Mouse (Mus musculus) Patski (cell line): ENCODE data around the gene Shisa5. TPM values are rescaled to one million over a fixed set of nuclear protein-coding genes. Genes with fewer than 3 reads are reported as not detected.

Experiments used
- ATAC-seq: fragments of 100-300 bp; one replicate; pipeline ENCODE4 v1.8.0; 2021
- CTCF ChIA-PET: fragments of 350-600 bp; sonication (Branson Sonifier 250); formaldehyde crosslinking; loops from one replicate; lab custom pipeline; 2022; ENCODE audit warnings: inconsistent platforms; lab: Charles Lee
- POLR2A ChIA-PET: fragments of 350-600 bp; sonication (Branson Sonifier 250); formaldehyde crosslinking; loops from one replicate; lab custom pipeline; 2022; ENCODE audit warnings: antibody characterized with exemption, inconsistent platforms; lab: Charles Lee
- DNase-seq: peaks from one replicate; pipeline ENCODE4 v3.0.0-alpha.2; 2011; ENCODE audit warnings: low read depth, low spot score
- H3K27me3 ChIP-seq: fragments of 371-371 bp; one replicate; pipeline ENCODE4 v1.5.1; 2021
- CTCF ChIP-seq: fragments of 100-300 bp; IDR thresholded peaks from one replicate; pipeline ENCODE4 v1.5.1; 2021
- in situ Hi-C: fragments of 300-500 bp; cut with MboI; formaldehyde crosslinking; loops from 3 replicates; pipeline ENCODE4 v1.11.1; 2018; ENCODE audit warnings: low pct_unique_long_range_greater_than_20kb, mixed read lengths
- polyA plus RNA-seq: library from polyadenylated mRNA; unstranded; gene quantifications from one replicate; pipeline ENCODE4 v1.2.3, GENCODE M21; 2021

Shisa5 gene
- polyA plus RNA-seq, 1 experiment from 2014 or later: 86.9 TPM

DNA sequence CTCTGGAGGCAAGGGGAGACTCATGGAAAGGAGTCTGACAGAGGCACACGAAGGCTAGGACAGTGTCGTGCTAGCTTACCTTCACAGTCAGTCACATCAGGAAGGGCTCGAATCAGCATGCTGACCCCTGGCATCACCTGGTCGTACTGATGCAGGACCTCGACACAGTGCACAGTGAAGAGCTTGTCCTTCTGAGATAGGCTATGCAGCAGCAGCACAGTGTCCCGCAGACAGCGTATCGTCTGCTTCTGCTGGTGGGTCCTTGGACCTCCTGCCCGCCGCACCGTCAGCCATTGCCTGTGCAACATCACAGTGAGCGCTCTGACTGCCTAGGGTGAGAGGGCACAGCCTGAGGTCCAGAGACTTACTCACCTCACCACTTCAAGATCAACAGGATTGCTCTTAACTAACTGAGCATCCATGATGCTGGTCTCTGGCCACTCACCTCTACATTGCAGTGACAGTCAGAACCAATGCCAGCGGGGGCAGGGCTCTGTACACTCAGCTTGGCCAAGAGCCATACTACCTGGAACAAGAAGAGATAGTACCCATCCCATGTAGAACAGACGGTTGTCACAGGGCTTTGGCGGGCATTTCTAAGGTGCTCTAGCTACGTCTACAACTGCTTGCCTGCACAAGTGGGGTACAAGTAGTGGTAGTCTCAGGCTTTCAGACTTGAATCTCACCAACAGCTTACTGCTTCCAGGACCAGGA is 22.0 kb downstream of the Shisa5 start:
- in situ Hi-C loops: no loop called here
- ChIA-PET POLR2A (interaction anchor here (1.2 to 1.7 kb wide), 2 partner anchors 9 to 14 kb away, joined by 3 to 4 read pairs; no protein-coding TSS in a partner anchor), CTCF (interaction anchor here (1.0 to 3.4 kb wide), 6 partner anchors 8 to 58 kb away, joined by 3 to 16 read pairs (median 8); partner anchors contain the start of gene Atrip)
- no peak for TF ChIP-seq CTCF
- DNase-seq (no peak), ATAC-seq (no peak)
- H3K27me3 ChIP-seq: no peaks in the 10 kb centered on the region

DNA sequence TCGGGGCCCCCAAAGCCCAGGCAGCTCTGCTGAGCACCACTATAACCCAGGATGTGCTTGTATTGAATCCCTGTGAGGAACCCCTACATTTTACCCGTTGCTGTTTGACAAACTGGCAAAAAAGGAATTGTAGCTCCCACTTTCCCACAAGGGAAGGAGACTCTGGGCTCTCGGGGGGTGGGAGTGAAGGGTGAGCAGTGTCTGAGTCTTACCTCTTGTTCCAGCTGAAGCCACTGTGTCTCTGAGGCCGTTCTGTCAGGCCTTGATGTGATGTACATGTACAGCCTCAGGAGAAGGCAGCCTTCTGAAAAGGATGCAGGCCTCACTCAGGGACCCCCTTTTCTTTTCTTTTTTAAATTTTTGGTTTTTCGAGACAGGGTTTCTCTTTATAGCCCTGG is 22.5 kb downstream of the Shisa5 start:
- in situ Hi-C loops: no loop called here
- no peak for TF ChIP-seq CTCF
- ChIA-PET POLR2A (no interaction called here), CTCF (interaction anchor here (1.1 to 3.4 kb wide), 3 partner anchors 9 to 15 kb away, joined by 3 to 16 read pairs (median 10); partner anchors contain the start of gene Atrip)
- DNase-seq (no peak), ATAC-seq (no peak)
- H3K27me3 ChIP-seq: no peaks in the 10 kb centered on the region

DNA sequence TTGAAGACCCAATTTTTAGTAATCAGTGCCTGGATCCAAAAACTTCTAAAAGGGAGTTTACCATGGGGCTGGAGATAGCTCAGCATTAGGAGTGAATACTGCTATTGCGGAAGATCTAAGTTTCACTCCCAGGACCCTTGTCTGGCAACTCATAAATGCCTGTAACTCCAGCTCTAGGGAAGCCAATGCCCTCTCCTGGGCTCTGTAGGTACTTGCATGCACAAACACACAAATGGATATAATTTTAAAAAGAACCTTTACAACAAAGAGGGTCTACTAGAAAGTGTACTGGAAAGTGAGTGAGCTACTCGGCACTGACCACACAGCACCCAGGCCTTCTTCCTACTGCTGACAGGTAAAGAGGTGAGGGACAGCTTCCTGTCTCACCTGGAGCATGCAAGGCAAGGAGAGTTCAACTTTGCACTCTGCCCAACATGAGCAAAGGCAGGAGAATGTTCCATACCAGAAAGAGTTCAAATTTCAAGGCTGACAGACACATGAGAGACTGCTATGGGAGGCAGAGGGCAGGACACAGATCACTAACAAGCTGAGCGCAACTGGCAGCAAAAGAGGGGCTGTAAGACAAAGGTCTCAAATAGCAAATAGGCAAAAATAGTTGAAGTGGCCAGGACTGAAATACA is 29.9 kb downstream of the Shisa5 start:
- in situ Hi-C loops: no loop called here
- CTCF ChIA-PET: interaction anchor here (0.7 to 3.0 kb wide), 6 partner anchors 8 to 76 kb away, joined by 3 to 14 read pairs (median 6); partner anchors contain the start of genes Ccdc51, Tma7 and Trex1
- DNase-seq: no peak

DNA sequence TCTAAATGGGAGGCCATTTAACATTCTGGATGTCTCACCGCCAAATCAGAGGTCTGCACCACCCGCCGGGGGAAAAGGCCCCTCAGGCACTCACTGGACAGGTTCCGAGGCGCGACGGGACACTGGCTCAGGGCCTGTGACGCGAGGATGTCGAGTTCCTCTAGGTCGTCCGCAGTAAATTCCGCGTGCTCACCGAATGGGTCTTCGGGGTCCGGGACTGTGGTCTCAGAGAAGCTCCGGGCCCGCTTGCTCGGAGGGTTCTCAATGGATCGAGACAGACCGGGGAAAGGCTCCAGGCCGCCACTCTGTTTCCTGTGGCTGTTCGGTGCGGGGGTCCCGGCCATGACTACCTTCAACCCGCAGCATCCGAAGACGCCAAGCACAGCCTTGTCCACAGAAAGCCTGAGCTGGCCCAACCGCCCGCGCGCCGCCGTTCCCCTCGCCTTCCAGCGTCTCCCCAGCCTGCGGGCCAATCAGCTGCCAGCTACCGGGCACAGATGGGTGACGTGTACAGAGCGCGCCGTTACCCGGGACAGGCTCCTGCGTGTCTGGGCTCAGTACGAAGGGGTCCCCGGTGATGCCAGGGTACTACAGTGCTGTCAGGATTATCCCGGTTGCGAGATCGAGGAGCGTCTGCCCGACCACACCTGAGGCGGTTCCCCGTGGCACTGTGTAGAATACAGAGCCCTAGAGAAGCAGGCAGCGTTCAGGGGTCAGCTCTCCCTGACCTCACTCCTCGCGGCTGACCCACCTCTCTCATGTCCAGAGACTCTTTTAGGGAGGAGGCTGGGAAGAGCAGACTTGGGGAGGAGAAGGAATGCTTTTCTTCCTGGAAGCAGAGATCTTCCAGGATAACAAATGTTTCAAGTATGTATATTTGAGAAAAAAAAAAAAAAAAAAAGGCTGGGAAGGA is 35.6 kb downstream of the Shisa5 start, which contains the start of gene Atrip:
Atrip (minus strand) TSS at position 464 of the 913 bp plus-strand sequence.
- in situ Hi-C loops: loop anchor here (5.0 kb wide), 1 partner anchor 62 kb away; no protein-coding TSS in a partner anchor
- DNase-seq (no peak), ATAC-seq (peak; percentile 97)
- ChIA-PET CTCF (interaction anchor here (1.0 to 4.1 kb wide), 4 partner anchors 10 to 28 kb away, joined by 3 to 16 read pairs (median 5); partner anchors contain the start of gene Trex1), POLR2A (interaction anchor here (0.6 to 1.8 kb wide), 3 partner anchors 8 to 1005 kb away, joined by 3 to 7 read pairs (median 5); partner anchors contain the start of genes Ccdc51 and Tma7)
- TF ChIP-seq CTCF: no peak
- H3K27me3 ChIP-seq: no peaks in the 10 kb centered on the region

More for the DNA sequence above, 29.9 kb downstream of the Shisa5 start:
- TF ChIP-seq CTCF: no peak
- no peaks in the 10 kb centered on the region for H3K27me3 ChIP-seq
- no peak for ATAC-seq
- POLR2A ChIA-PET: interaction anchor here (0.8 to 1.6 kb wide), 2 partner anchors 8 to 45 kb away, joined by 3 to 4 read pairs; partner anchors contain the start of gene Trex1

DNA sequence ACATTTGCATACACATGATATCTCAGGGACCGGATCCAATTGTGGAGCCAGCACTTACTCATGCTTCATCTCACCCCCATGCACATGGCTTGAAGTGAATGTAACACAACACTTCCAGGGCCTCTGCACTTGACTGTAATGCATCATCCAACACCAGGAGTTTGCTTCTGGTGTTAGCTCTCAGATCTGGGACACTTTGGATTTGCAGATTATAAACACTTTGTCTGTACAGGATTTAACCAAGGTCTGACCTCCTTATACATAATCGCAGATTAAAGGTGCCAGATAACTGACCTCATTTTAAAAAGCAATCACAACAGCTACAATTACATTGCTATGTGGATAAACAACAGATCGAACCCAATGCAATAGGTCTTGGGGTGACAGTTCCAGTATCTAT is 42.2 kb downstream of the Shisa5 start:
- no peak for TF ChIP-seq CTCF
- ATAC-seq (no peak), DNase-seq (no peak)
- in situ Hi-C loops: no loop called here
- POLR2A ChIA-PET: no interaction called here
- no peaks in the 10 kb centered on the region for H3K27me3 ChIP-seq
- CTCF ChIA-PET: interaction anchor here (2.9 kb wide), 1 partner anchor 12 kb away, joined by 6 read pairs; no protein-coding TSS in a partner anchor

DNA sequence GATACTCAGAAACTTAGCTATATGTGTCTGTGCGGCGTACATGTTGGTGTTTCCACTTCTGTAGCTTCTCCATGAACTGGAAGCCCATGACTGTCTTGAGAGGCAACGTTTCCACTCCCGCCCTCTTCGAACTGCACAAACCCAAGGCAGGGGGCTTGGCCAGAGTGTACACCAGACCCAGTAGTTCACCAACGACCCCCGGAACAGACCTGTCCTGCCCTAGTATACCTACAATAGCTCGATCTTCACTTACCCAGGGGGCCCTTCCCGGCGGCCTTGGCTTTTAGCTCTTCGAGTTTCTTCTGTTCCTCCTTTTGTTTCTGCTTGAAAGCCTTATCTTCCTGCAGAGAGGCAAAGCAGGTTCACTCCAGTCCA is 43.4 kb downstream of the Shisa5 start:
- no peaks in the 10 kb centered on the region for H3K27me3 ChIP-seq
- DNase-seq: no peak
- ChIA-PET CTCF (interaction anchor here (2.9 kb wide), 1 partner anchor 13 kb away, joined by 6 read pairs; no protein-coding TSS in a partner anchor), POLR2A (interaction anchor here (0.6 to 1.7 kb wide), 4 partner anchors 8 to 40 kb away, joined by 3 to 5 read pairs (median 3); partner anchors contain the start of gene Atrip)
- no peak for ATAC-seq
- in situ Hi-C loops: no loop called here
- TF ChIP-seq CTCF: no peak

DNA sequence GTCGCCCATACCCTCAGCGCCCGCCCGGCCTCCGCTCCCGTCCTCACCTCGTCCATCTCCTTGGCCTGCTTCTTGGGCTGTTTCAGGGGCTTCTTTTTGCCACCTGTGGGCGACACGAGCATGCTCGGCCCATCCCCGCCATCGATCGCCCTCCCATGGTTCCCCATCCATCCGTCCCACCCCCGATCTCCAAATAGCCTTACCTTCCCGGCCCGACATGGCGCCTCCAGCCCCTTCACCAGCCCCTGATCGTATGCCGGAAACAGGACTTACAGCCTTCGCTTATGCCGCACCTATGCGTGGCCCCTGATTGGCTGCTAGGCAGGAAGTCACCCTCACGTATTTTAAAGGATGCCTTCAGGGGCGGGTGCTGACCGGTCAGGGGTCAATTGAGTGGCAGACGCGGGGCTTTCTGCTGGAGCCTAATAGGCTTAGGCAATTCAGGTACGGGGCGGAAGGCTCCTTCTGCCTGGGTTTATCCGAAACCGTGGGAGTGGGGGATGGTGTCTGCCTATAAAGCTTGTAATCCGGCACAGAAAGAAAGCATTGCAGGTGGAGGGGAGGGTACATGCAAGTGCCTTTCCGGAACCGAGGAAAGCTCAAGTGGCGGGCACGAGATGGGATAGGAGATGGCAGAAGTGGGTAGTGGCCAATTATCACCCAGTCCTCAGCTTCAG is 43.9 kb downstream of the Shisa5 start, which contains the start of the genes Ccdc51 and Tma7:
Ccdc51 (plus strand) TSS at position 370 of the 677 bp plus-strand sequence.
Tma7 (minus strand) TSS at position 464 of the 677 bp plus-strand sequence.
- in situ Hi-C loops: no loop called here
- ChIA-PET POLR2A (interaction anchor here (0.9 to 1.7 kb wide), 2 partner anchors 8 to 9 kb away, joined by 3 to 5 read pairs; partner anchors contain the start of gene Atrip), CTCF (interaction anchor here (1.9 to 2.9 kb wide), 2 partner anchors 13 to 40 kb away, joined by 6 read pairs; no protein-coding TSS in a partner anchor)
- peak; percentile 98 for ATAC-seq
- no peak for DNase-seq
- no peaks in the 10 kb centered on the region for H3K27me3 ChIP-seq
- no peak for TF ChIP-seq CTCF

DNA sequence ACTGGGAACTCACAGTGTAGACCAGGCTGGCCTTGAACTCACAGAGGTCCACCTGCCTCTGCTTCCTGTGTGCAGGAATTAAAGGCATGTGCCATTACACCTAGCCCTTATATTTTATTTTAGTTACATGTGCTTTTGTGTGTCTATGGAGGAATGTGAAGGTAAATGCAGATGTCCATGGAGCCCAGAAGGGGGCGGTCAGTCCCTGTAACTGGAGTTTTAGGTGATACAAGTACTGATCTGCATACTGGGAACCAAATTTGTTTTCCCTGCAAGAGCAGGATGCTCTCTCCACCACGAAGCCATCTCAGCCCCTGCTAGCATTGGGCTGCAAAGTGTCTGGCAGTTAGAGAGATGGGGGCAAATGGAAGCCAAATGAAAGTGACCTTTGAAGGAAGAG is 46.6 kb downstream of the Shisa5 start:
- DNase-seq (no peak), ATAC-seq (no peak)
- POLR2A ChIA-PET: interaction anchor here (0.6 kb wide), 1 partner anchor 48 kb away, joined by 3 read pairs; no protein-coding TSS in a partner anchor
- H3K27me3 ChIP-seq: no peaks in the 10 kb centered on the region
- in situ Hi-C loops: loop anchor here (5.0 kb wide), 1 partner anchor 37 kb away; no protein-coding TSS in a partner anchor
- TF ChIP-seq CTCF: peak; percentile 68
- CTCF ChIA-PET: no interaction called here
